Mouse (Mus musculus) retina, postnatal 7 days (tissue): ENCODE results near the gene Ring1.
A peak's percentile ranks its signal among the peaks of the same experiment; 100 is the strongest.
"Not testable (repeated sequence)": the region's sequence is repeated elsewhere in the genome, so short reads cannot be mapped to it uniquely, and the experiment has no call there.

Experiments
- DNase-seq: peaks from one replicate; pipeline ENCODE4 v3.0.0-alpha.2; 2012; ENCODE audit warnings: low read depth, low spot score

The Ring1 gene

GRCm38 (mm10) chr17:33997025-33997424, 27.5 kb downstream of the Ring1 start:
- DNase-seq: not testable (repeated sequence)

- DNase-seq: no peak
Measured at GRCm38 (mm10) chr17:33995651-33996050, 28.8 kb downstream of the Ring1 start.

GRCm38 (mm10) chr17:33994959-33995358, 29.5 kb downstream of the Ring1 start:
- no peak for DNase-seq

GRCm38 (mm10) chr17:33991788-33992664, 32.5 kb downstream of the Ring1 start:
- peak; percentile 71 for DNase-seq

- peak; percentile 45 for DNase-seq
Measured at GRCm38 (mm10) chr17:33982136-33982535, 42.3 kb downstream of the Ring1 start.

- peak; percentile 88 for DNase-seq
Measured at GRCm38 (mm10) chr17:33981192-33981909, 43.1 kb downstream of the Ring1 start.

- no peak for DNase-seq
Measured at GRCm38 (mm10) chr17:33980181-33981035, 44.1 kb downstream of the Ring1 start.

GRCm38 (mm10) chr17:33979512-33980050, 44.9 kb downstream of the Ring1 start:
- DNase-seq: no peak

GRCm38 (mm10) chr17:33978631-33979031, 45.8 kb downstream of the Ring1 start:
- peak; percentile 63 for DNase-seq

GRCm38 (mm10) chr17:33977861-33978557, 46.5 kb downstream of the Ring1 start:
- no peak for DNase-seq

- no peak for DNase-seq
Measured at GRCm38 (mm10) chr17:33973572-33973971, 50.9 kb downstream of the Ring1 start.

- DNase-seq: no peak
Measured at GRCm38 (mm10) chr17:33972691-33973090, 51.8 kb downstream of the Ring1 start.
